11 mouse cellular contexts compared by ENCODE assay signal in the genomic region with DNA sequence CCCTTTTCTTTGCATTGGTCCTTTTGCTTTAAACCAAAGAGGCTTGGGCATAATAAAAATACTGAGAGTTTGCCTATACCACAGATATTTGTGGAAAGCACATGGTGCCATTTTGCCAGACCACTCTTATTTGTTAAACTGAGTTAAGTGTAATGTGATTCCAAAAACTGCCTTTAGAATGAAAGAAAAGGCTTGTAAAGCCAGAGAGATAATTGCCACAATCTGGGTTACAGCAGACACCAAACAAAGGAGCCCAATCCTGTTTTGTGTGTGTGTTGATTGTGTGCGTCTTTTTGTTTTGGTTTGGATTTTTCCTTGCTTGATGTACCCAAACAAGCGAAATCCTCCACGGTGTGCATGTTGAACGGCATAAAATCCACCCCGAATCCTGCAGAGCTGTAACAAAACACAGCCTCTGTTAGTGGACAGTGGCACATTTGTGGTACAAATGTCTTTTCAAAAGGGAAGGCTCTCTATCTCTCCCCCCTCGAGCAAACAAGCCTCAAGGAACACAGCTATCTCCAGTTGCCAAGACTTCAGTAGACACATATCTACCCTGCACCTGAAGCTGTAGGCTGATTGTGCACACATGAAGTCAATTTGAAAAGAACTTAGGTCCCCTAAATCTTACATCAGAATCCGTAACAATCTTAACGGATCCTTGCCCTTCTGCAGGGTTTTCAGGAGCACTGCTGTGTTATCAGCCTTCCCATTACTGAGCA.
A peak's percentile ranks its signal among the peaks of the same experiment; 100 is the strongest.
DNase-seq lines count a peak whose midpoint lies in the region; ATAC-seq and TF ChIP-seq lines count a peak whose summit lies in the region.
"Had no signal": no experiment of that assay in that cellular context is flagged by ENCODE, and none has a peak within 500 bp of the region (broad histone marks: within the 10 kb centered on the region; RNA-seq: fewer than 3 reads in every experiment).

No protein-coding gene starts in this region.

- no peak for ATAC-seq in heart, postnatal 0 days (ENCODE audit: insufficient read depth, low read depth)
- ATAC-seq in embryonic facial prominence, embryonic 15.5 days (ENCODE audit: insufficient number of reproducible peaks, low FRiP score, low TSS enrichment, low read depth): no peak
- ATAC-seq in hindbrain, embryonic 13.5 days (ENCODE audit: low FRiP score): no peak
- ATAC-seq in midbrain, embryonic 16.5 days: 0 out of 2 replicates have a peak, but pooled peaks have one; percentile 32

- 73% methylated on average over 8 of the region's 8 CpGs for WGBS in heart, postnatal 0 days
- 25% methylated on average over 8 of the region's 8 CpGs for WGBS in embryonic facial prominence, embryonic 15.5 days
- 37% methylated on average over 8 of the region's 8 CpGs for WGBS in hindbrain, embryonic 13.5 days
- 28% methylated on average over 8 of the region's 8 CpGs for WGBS in midbrain, embryonic 16.5 days

- H3K36me3 ChIP-seq in heart, postnatal 0 days (replicated peaks; ENCODE audit: control insufficient read depth, insufficient read depth, low read length): no peaks in the 10 kb centered on the region
- H3K36me3 ChIP-seq in embryonic facial prominence, embryonic 15.5 days: no peaks in the 10 kb centered on the region
- H3K36me3 ChIP-seq in hindbrain, embryonic 13.5 days: no peaks in the 10 kb centered on the region
- no peaks in the 10 kb centered on the region for H3K36me3 ChIP-seq in midbrain, embryonic 16.5 days (ENCODE audit: control insufficient read depth, insufficient read depth, low read length)

- no peak for TF ChIP-seq CTCF in heart, postnatal 0 days (IDR thresholded peaks at IDR 0.05; ENCODE audit: low read depth)

- H3K4me1 ChIP-seq in heart, postnatal 0 days (ENCODE audit: control insufficient read depth, insufficient read depth): peaks cover 15% of the 10 kb centered on the region; the same call in 1 of the 2 replicates
- H3K4me1 ChIP-seq in embryonic facial prominence, embryonic 15.5 days: peaks cover 22% of the 10 kb centered on the region
- peaks cover 17% of the 10 kb centered on the region for H3K4me1 ChIP-seq in hindbrain, embryonic 13.5 days (replicated peaks)
- peaks cover 5% of the 10 kb centered on the region for H3K4me1 ChIP-seq in midbrain, embryonic 16.5 days (ENCODE audit: control insufficient read depth, insufficient read depth, low read length)

- no peak overlapping the region for H3K9ac ChIP-seq in heart, postnatal 0 days (replicated peaks; ENCODE audit: low read depth, low read length)
- no peak overlapping the region for H3K9ac ChIP-seq in embryonic facial prominence, embryonic 15.5 days
- H3K9ac ChIP-seq in hindbrain, embryonic 13.5 days: no peak overlapping the region
- 0 out of 2 replicates have a peak overlapping the region, but pooled peaks have one; percentile 10 for H3K9ac ChIP-seq in midbrain, embryonic 16.5 days (ENCODE audit: low read depth, low read length)

- no peak for DNase-seq in heart, postnatal 0 days (ENCODE audit: low spot score)
- no peak for DNase-seq in heart, adult 8-10 months (ENCODE audit: low spot score)
- no peak for DNase-seq in thymus, postnatal 14 days
- DNase-seq in frontal cortex, postnatal 25 days (ENCODE audit: low spot score in 2 of 2): no peak
- DNase-seq: kidney, adult 2 months; lung, adult 2 months had no signal

- H3K9me3 ChIP-seq in heart, postnatal 0 days (replicated peaks; ENCODE audit: control insufficient read depth, low read length): no peaks in the 10 kb centered on the region
- no peaks in the 10 kb centered on the region for H3K9me3 ChIP-seq in embryonic facial prominence, embryonic 15.5 days (replicated peaks)
- H3K9me3 ChIP-seq in hindbrain, embryonic 13.5 days: no peaks in the 10 kb centered on the region
- no peaks in the 10 kb centered on the region for H3K9me3 ChIP-seq in midbrain, embryonic 16.5 days (replicated peaks; ENCODE audit: control insufficient read depth, low read length, poor library complexity, severe bottlenecking)

- H3K4me3 ChIP-seq in heart, postnatal 0 days (ENCODE audit: low read depth, low read length): no peak overlapping the region
- no peak overlapping the region for H3K4me3 ChIP-seq in embryonic facial prominence, embryonic 15.5 days (replicated peaks)
- no peak overlapping the region for H3K4me3 ChIP-seq in hindbrain, embryonic 13.5 days
- H3K4me3 ChIP-seq in midbrain, embryonic 16.5 days (ENCODE audit: low read depth, low read length): no peak overlapping the region

- no peak overlapping the region for H3K4me2 ChIP-seq in heart, postnatal 0 days (ENCODE audit: low read depth, low read length)
- H3K4me2 ChIP-seq in embryonic facial prominence, embryonic 15.5 days (replicated peaks): peak overlapping the region; percentile 25; the same call in 1 of the 2 replicates
- no peak overlapping the region for H3K4me2 ChIP-seq in hindbrain, embryonic 13.5 days
- H3K4me2 ChIP-seq in midbrain, embryonic 16.5 days (ENCODE audit: low read length): no peak overlapping the region

- TF ChIP-seq EP300 in heart, postnatal 0 days (IDR thresholded peaks at IDR 0.05; ENCODE audit: low read depth): no peak

- 0 out of 2 replicates have a peak overlapping the region, but pooled peaks have one; percentile 2 for H3K27ac ChIP-seq in heart, postnatal 0 days (ENCODE audit: low read depth)
- H3K27ac ChIP-seq in embryonic facial prominence, embryonic 15.5 days (replicated peaks): peak overlapping the region; percentile 85
- peak overlapping the region; percentile 77 for H3K27ac ChIP-seq in hindbrain, embryonic 13.5 days
- 0 out of 2 replicates have a peak overlapping the region, but pooled peaks have one; percentile 18 for H3K27ac ChIP-seq in midbrain, embryonic 16.5 days (ENCODE audit: low read length)
- H3K27ac ChIP-seq: stomach, postnatal 0 days had no signal

- H3K27me3 ChIP-seq in heart, postnatal 0 days (ENCODE audit: control insufficient read depth, insufficient read depth, low read length): no peaks in the 10 kb centered on the region
- H3K27me3 ChIP-seq in embryonic facial prominence, embryonic 15.5 days: no peaks in the 10 kb centered on the region
- H3K27me3 ChIP-seq in hindbrain, embryonic 13.5 days: no peaks in the 10 kb centered on the region
- no peaks in the 10 kb centered on the region for H3K27me3 ChIP-seq in midbrain, embryonic 16.5 days (ENCODE audit: control insufficient read depth, insufficient read depth, low read depth, low read length)
- H3K27me3 ChIP-seq: CH12.LX had no signal

Comparison
In these comparisons a context has a peak if more than half of its experiments do, and no peak if none do; other contexts are left out.
1. H3K27ac ChIP-seq: peak in every context shown above with its lines; median percentile 85 in embryonic facial prominence, embryonic 15.5 days; 77 in hindbrain, embryonic 13.5 days; 18 in midbrain, embryonic 16.5 days; 2 in heart, postnatal 0 days.